Mouse (Mus musculus) limb, embryonic 15.5 days (tissue): Measurements from ENCODE around the gene Rabggtb. TPM values are rescaled to one million over a fixed set of nuclear protein-coding genes. Genes with fewer than 3 reads are reported as not detected.

ENCODE experiments used
- ATAC-seq: fragments of 200-750 bp; cut with Nextera tagmentation; 2 replicates; pipeline ENCODE4 v1.8.0; 2017; ENCODE audit warnings: low read depth, moderate TSS enrichment; ENCODE audit not compliant: insufficient number of reproducible peaks, low FRiP score, low TSS enrichment
- H3K27ac ChIP-seq: fragments of 300-500 bp; sonication (generic); 2 replicates; pipeline ENCODE4 v1.5.1; 2015; ENCODE audit warnings: moderate library complexity, mild to moderate bottlenecking, inconsistent platforms
- H3K27me3 ChIP-seq: fragments of 300-500 bp; sonication (generic); 2 replicates; pipeline ENCODE4 v1.6.1; 2015; ENCODE audit warnings: inconsistent platforms
- H3K36me3 ChIP-seq: fragments of 300-500 bp; sonication (generic); 2 replicates; pipeline ENCODE4 v1.6.1; 2015; ENCODE audit warnings: inconsistent platforms
- H3K4me1 ChIP-seq: fragments of 300-500 bp; sonication (generic); 2 replicates; pipeline ENCODE4 v1.6.1; 2015; ENCODE audit warnings: inconsistent platforms
- H3K4me2 ChIP-seq: fragments of 300-500 bp; sonication (generic); 2 replicates; pipeline ENCODE4 v1.6.1; 2015; ENCODE audit warnings: mild to moderate bottlenecking, inconsistent platforms
- H3K4me3 ChIP-seq: fragments of 300-500 bp; sonication (generic); 2 replicates; pipeline ENCODE4 v1.5.1; 2015; ENCODE audit warnings: mild to moderate bottlenecking, inconsistent platforms
- H3K9ac ChIP-seq: fragments of 300-500 bp; sonication (generic); 2 replicates; pipeline ENCODE4 v1.6.1; 2015; ENCODE audit warnings: inconsistent platforms
- H3K9me3 ChIP-seq: fragments of 300-500 bp; sonication (generic); 2 replicates; pipeline ENCODE4 v1.6.1; 2016; ENCODE audit warnings: inconsistent platforms
- WGBS: fragments of 180-500 bp; shearing (Covaris S2); methylation state at CpG from one replicate; pipeline ENCODE4 v1.1.7; 2015; 5-methylcytosine and 5-hydroxymethylcytosine counted together
- polyA plus RNA-seq: library from polyadenylated mRNA; unstranded; fragments of >200 nt; fragmentation: Nextera tagmentation; extraction: Ambion mirVana; gene quantifications from 2 replicates; pipeline ENCODE4 v1.2.1, GENCODE M21; 2015

The Rabggtb gene
- polyA plus RNA-seq, 1 experiment from 2014 or later: 49.6 TPM

DNA sequence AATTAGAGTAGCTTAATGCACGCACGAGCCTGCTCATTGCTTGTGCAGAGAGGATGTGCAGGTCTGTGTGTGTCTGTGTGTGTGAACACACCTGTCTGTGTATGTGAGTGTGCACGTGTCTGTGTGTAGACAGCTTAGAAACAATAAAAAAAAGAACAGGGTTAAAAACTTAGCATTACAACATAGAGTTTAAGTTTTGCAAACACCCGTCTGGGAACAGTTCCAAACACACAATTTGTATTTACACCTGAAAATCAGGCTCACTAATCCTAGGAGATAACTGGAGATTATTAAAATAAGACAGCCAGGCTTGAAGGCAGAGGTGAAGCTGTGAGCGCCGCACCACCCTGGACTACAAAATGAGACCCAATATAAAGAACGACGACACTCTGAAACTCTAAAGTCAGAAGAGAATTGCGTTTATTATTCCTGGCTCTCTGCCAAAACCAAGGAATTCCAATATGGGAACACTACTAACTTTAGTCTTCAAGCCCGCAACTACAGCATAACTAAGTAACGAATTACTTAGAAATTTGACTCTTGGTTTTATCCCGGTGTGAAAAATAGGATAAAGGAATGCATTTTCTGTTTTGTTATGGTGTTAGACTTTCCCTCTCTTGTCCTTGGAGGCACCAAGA, 30.3 kb upstream of the Rabggtb start:
- H3K36me3 ChIP-seq: peaks cover 19% of the 10 kb centered on the region
- H3K9ac ChIP-seq: no peak overlapping the region
- H3K9me3 ChIP-seq: no peaks in the 10 kb centered on the region
- H3K4me2 ChIP-seq: peak overlapping the region; percentile 64
- H3K27ac ChIP-seq: peak overlapping the region; percentile 94
- WGBS: 11% methylated on average over 12 of the region's 12 CpGs
- ATAC-seq: no peak
- H3K4me1 ChIP-seq: peaks cover 14% of the 10 kb centered on the region
- no peaks in the 10 kb centered on the region for H3K27me3 ChIP-seq
- H3K4me3 ChIP-seq: peak overlapping the region; percentile 86

DNA sequence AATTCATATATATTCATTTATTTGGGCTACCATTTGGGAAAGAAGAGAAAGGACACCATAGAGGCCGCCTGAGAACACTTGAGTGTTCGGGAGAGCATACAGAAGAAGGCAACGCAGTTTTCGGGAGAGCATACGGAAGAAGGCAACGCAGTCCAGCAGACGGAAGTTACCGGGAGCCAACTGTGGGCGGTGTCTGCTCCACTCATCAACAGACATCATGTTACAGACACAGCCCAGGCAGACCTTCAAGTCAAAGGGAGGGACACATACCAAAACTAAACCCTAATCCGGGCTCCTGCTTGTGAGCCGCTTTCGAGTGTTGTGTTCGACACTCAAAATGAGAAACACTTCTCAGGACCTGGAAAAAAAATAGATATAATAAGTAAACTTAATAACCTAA, 28.8 kb upstream of the Rabggtb start:
- no peak overlapping the region for H3K4me3 ChIP-seq
- no peaks in the 10 kb centered on the region for H3K27me3 ChIP-seq
- H3K27ac ChIP-seq: no peak overlapping the region
- H3K36me3 ChIP-seq: peaks cover 32% of the 10 kb centered on the region
- no peaks in the 10 kb centered on the region for H3K9me3 ChIP-seq
- no peak overlapping the region for H3K9ac ChIP-seq
- 90% methylated on average over 13 of the region's 13 CpGs for WGBS
- H3K4me1 ChIP-seq: peaks cover 14% of the 10 kb centered on the region
- ATAC-seq: no peak
- H3K4me2 ChIP-seq: no peak overlapping the region

DNA sequence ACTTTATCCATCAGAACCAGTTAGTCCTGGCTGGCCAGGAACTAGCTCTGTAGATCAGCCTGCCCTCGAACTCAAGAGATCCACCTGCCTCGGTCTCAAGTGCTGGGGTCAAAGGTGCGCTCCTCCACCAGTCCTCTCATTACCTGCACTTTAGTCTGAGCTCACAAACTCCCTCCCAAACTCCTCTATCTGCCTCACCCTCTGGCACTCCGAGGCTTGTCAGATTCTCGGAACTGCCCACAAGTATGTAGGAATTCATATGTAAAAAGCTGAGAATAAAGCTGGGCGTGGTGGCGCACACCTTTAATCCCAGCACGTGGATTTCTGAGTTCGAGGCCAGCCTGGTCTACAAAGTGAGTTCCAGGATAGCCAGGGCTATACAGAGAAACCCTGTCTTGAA, 27.7 kb upstream of the Rabggtb start:
- WGBS: 91% methylated on average over 9 of the region's 9 CpGs
- H3K4me2 ChIP-seq: no peak overlapping the region
- H3K27me3 ChIP-seq: no peaks in the 10 kb centered on the region
- no peak overlapping the region for H3K27ac ChIP-seq
- no peak overlapping the region for H3K4me3 ChIP-seq
- no peak overlapping the region for H3K9ac ChIP-seq
- H3K9me3 ChIP-seq: no peaks in the 10 kb centered on the region
- H3K36me3 ChIP-seq: peaks cover 42% of the 10 kb centered on the region
- no peak for ATAC-seq
- peaks cover 14% of the 10 kb centered on the region for H3K4me1 ChIP-seq

DNA sequence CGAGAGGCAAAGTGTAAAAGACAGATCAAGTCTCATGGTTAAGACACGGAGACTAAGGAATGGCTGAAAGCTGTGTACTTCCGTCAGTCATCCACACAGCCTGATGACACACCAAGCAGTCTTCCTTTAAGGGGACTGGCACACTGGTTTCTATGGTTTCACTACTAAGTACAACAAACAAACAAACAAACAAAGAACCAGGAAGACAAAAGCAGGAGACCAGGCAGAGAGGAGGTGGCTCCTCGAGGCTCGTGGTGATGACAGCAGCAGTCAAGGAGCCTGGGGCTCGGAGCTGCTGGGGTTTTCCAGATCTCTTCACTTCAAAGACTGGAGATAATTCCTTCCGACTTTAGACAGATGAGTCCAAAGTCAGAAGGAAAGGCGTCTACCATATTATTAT, 27.2 kb upstream of the Rabggtb start:
- Histone ChIP-seq H3K9ac (no peak overlapping the region), H3K36me3 (peaks cover 45% of the 10 kb centered on the region), H3K27me3 (no peaks in the 10 kb centered on the region), H3K4me1 (peaks cover 13% of the 10 kb centered on the region), H3K9me3 (no peaks in the 10 kb centered on the region), H3K27ac (no peak overlapping the region), H3K4me3 (no peak overlapping the region), H3K4me2 (no peak overlapping the region)
- ATAC-seq: no peak
- WGBS: 81% methylated on average over 8 of the region's 8 CpGs

DNA sequence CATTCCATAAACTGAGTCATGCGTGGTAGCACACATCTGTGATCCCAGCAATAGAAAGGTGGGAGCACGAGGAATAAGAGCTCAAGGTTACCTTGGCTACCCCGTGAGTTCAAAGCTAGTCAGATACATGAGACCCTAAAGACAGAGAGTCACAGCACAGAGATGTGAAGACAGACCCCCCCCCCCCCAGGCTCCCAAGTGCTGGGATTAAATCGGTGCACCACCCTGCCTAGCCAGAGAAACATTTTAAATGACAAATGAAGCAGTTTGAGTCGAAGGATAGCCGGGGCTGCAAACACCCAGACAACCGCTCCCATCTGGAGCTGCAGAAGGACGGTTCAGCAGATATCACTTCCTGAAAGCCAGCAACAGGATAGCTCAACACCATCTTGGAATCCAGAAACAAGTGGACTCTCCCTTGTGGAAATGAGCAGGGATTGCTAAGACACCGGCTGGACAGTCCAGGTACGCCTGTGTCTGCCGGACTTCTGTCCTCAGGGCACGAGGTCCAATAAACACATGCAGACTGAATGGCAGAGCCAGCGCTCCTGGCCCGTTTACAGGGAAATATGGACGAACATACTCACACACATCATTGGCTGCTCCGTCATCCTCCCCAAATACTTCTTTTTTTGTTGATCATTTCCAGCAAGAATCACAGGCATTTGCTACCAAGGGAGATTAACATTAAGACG, 24.5 kb upstream of the Rabggtb start:
- H3K4me3 ChIP-seq: no peak overlapping the region
- 86% methylated on average over 17 of the region's 17 CpGs for WGBS
- H3K36me3 ChIP-seq: peaks cover 68% of the 10 kb centered on the region
- ATAC-seq: no peak
- H3K27ac ChIP-seq: no peak overlapping the region
- H3K9ac ChIP-seq: no peak overlapping the region
- H3K27me3 ChIP-seq: no peaks in the 10 kb centered on the region
- no peaks in the 10 kb centered on the region for H3K9me3 ChIP-seq
- no peaks in the 10 kb centered on the region for H3K4me1 ChIP-seq
- H3K4me2 ChIP-seq: no peak overlapping the region

DNA sequence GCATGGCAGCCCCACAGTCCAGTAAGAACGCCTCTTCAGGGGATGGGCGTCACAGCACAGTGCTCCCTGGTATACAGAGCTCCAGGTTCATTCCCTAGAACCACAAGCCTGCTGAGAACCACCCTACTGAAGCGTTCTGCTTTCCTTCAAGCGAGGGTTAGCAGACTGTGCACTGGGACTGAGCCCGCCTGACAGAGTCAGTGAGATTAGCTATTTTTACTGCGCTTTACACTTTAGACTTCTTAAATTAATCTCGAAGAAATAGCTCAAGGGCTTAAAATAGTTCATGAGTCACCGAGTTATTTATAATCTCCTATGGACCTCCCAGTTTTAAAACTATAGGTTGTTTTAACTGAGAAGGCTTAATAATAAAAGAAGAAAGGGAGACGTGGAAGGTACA, 23.1 kb upstream of the Rabggtb start:
- H3K4me1 ChIP-seq: no peaks in the 10 kb centered on the region
- H3K9ac ChIP-seq: no peak overlapping the region
- H3K9me3 ChIP-seq: no peaks in the 10 kb centered on the region
- H3K27me3 ChIP-seq: no peaks in the 10 kb centered on the region
- ATAC-seq: no peak
- H3K4me3 ChIP-seq: no peak overlapping the region
- H3K4me2 ChIP-seq: no peak overlapping the region
- H3K36me3 ChIP-seq: peaks cover 68% of the 10 kb centered on the region
- WGBS: 83% methylated on average over 9 of the region's 9 CpGs
- no peak overlapping the region for H3K27ac ChIP-seq

DNA sequence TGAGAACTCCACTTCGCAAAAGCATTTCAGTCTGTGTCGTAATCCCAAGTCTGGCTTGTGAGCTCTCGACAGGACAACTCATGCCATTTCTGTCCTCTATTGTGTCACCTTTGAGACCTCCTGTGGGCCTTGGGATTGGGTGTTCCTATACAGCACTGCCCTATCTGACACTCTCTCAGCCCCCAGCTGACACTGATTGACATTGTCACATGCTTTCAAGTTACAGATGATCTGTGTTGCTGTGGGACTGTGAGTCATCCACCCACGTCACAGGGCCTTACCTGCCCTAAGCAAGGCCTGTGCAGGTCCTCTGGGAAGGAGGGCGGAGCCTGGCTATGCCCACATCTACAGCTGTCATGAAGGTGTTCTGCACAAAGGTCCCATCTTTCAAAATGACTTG, 19.7 kb upstream of the Rabggtb start:
- 86% methylated on average over 5 of the region's 5 CpGs for WGBS
- Histone ChIP-seq H3K27ac (no peak overlapping the region), H3K4me1 (no peaks in the 10 kb centered on the region), H3K9ac (no peak overlapping the region), H3K27me3 (no peaks in the 10 kb centered on the region), H3K4me2 (no peak overlapping the region), H3K9me3 (no peaks in the 10 kb centered on the region), H3K36me3 (peaks cover 81% of the 10 kb centered on the region), H3K4me3 (no peak overlapping the region)
- ATAC-seq: no peak

DNA sequence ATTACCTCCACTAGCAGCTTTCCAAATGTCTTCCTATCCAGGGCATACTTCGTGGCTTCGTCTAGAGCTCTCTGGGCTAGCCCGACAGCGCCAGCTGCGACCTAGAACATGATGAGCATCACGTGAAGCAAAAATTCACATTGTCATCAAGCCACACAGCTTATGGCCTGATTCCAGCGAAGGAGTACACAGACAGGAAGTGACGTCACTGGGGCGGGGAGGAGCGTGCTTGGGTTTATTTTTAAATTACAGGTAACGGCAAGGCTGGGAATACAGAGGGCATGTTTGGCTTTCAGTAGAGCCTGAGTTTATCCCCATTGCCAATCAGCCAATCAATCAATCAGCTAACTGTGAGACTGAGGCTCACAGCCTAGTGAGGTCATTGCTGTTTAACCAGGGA, 16.7 kb upstream of the Rabggtb start:
- no peak overlapping the region for H3K27ac ChIP-seq
- H3K9me3 ChIP-seq: no peaks in the 10 kb centered on the region
- H3K4me1 ChIP-seq: no peaks in the 10 kb centered on the region
- H3K36me3 ChIP-seq: peaks cover 72% of the 10 kb centered on the region
- H3K4me2 ChIP-seq: no peak overlapping the region
- H3K27me3 ChIP-seq: no peaks in the 10 kb centered on the region
- no peak for ATAC-seq
- no peak overlapping the region for H3K9ac ChIP-seq
- 91% methylated on average over 11 of the region's 11 CpGs for WGBS
- no peak overlapping the region for H3K4me3 ChIP-seq

DNA sequence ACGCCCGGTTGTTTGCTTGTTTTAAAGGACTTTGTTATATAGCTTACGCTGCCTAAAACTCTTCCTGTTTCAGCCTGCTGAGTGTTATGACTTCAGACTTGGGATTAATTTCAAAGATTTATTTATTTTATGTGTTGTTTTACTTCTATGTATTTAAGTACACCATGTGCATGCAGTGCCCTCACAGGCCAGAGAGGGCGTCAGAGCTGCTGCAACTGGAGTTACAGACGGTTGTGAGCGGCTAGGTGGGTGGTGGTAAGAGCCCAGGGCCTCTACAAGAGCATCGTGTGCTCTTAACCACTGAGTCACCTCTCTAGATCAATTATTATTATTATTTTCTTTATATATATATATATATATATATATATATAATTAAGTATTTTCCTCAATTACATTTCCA, 13.5 kb upstream of the Rabggtb start:
- Histone ChIP-seq H3K36me3 (peaks cover 59% of the 10 kb centered on the region), H3K27ac (no peak overlapping the region), H3K27me3 (no peaks in the 10 kb centered on the region), H3K4me1 (no peaks in the 10 kb centered on the region), H3K4me3 (no peak overlapping the region), H3K9me3 (no peaks in the 10 kb centered on the region), H3K9ac (no peak overlapping the region), H3K4me2 (no peak overlapping the region)
- ATAC-seq: no peak
- WGBS: 88% methylated on average over 7 of the region's 7 CpGs

DNA sequence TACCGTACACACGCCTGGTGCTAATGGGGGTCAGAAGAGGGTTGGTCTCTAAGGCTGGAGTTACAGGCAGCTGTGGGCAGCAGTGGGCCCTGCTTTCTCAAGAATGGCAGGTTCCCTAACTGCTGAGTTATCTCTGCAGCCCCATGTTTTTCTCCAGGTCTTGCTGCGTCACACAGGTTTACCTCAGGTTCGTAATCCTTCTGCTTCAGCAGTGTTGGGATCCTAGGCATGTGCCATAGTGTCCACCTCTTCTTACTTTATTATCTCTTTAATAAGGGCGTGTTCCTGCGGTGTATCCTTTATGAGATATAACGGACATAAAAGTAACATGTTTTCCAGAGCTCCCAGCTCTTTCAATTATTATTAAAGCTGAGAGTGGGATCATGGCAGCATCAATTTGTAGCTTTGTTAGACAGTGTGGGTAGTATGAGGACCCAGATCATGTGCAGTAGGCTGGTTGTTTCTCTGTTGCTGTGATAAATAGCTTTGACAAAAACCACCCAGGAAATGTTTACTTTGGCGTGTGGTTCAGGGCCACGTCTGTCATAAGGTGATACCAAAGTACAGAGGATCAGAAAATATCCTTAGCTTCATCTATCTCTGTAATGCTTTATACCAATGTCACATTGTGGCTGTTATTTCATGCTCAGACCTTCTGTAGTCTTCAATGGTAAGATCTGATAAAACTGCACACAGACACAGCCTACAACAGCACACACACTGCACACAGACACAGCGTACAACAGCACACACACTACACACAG, 8.5 kb upstream of the Rabggtb start:
- 94% methylated on average over 10 of the region's 10 CpGs for WGBS
- peaks cover 32% of the 10 kb centered on the region for H3K36me3 ChIP-seq
- H3K4me3 ChIP-seq: no peak overlapping the region
- H3K4me2 ChIP-seq: no peak overlapping the region
- no peak for ATAC-seq
- H3K4me1 ChIP-seq: no peaks in the 10 kb centered on the region
- no peak overlapping the region for H3K9ac ChIP-seq
- H3K27me3 ChIP-seq: no peaks in the 10 kb centered on the region
- no peaks in the 10 kb centered on the region for H3K9me3 ChIP-seq
- no peak overlapping the region for H3K27ac ChIP-seq

DNA sequence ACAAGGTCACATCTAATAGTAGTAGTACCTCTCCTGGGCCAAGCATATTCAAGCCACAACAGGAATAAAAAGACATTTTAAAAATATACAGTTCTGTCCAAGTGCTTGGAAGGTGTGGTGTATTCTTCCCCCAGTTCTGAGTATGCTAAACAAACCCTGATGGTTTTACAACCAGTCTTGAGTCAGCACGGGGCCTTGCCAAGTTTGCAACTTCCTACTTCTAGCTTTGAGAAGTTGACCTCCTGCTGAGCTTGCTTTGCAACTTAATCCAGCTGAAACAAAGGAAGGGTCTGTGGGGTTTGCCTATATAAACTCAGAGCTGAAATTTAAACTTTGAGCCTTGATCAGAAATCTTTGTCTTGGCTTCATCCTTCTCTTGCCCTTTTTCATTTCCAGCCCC, 4.4 kb upstream of the Rabggtb start:
- H3K9ac ChIP-seq: no peak overlapping the region
- no peak overlapping the region for H3K27ac ChIP-seq
- ATAC-seq: no peak
- H3K4me2 ChIP-seq: no peak overlapping the region
- H3K4me3 ChIP-seq: no peak overlapping the region
- peaks cover 13% of the 10 kb centered on the region for H3K36me3 ChIP-seq
- H3K9me3 ChIP-seq: no peaks in the 10 kb centered on the region
- no peaks in the 10 kb centered on the region for H3K27me3 ChIP-seq
- 5% methylated on average over 1 of the region's 1 CpGs for WGBS
- H3K4me1 ChIP-seq: peaks cover 8% of the 10 kb centered on the region; the same call in 1 of the 2 replicates
